Mouse (Mus musculus) embryo, embryonic 10.5 days (tissue): ENCODE results near the gene Tm2d1.
"Not testable (repeated sequence)": the region's sequence is repeated elsewhere in the genome, so short reads cannot be mapped to it uniquely, and the experiment has no call there.

Experiments used
- DNase-seq: peaks from one replicate; pipeline ENCODE4 v3.0.0-alpha.2; 2015; ENCODE audit warnings: low spot score

The Tm2d1 gene

DNA sequence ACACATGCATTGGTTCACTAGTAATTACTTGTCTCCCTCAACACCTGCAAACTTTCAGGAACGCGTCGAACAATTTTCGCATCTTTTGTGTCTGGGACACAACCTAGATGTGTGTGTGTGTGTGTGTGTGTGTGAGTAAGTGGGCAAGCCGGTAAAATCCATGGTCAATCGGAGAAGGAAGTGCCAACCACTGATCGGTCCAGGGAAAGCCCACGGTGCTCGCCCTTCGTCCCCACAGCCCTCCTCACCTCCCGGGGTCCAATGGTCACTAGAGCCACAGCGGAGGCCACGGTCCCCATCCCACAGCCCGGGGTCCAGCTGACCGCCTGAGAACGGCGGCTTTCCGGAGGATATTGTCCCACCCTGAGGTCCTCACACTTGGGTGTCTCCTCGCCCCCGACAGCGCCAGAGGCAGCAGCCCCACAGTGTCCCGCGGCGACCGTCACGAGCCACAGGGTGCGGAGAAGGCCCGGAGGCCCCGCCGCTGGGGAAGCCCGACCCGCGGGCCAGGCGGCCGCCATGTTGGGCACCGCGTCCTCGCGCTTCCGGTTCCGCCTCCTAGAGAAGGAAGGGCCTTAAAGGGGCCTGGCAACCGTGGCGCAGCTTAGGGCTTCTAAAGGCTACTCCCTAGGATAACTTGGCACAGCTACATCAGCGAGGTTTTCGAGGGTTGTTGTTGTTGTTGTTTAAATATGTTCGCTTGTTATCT is at the start of gene Tm2d1:
TSS of gene Tm2d1 (minus strand) at position 591 of the 709 bp plus-strand sequence.
- peak; percentile 90 for DNase-seq

- no peak for DNase-seq
These were observed 45.3 kb upstream of the Tm2d1 start for GRCm38 (mm10) chr4:98428371-98428770.

DNA sequence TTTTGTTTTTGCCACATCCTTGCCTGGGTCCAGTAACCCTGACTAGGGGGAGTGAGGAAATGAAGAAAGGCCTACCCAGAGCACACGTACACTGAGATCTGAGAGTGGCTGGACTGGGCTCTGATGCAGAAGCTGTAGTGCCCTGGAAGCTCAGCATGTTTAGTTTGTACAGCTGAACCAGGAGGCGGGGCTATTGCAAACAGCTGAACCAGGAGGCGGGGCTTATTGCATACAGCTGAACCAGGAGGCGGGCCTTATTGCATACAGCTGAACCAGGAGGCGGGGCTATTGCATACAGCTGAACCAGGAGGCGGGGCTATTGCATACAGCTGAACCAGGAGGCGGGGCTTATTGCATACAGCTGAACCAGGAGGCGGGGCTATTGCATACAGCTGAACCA is 32.0 kb upstream of the Tm2d1 start:
- DNase-seq: not testable (repeated sequence)

- DNase-seq: no peak
These were observed 25.3 kb upstream of the Tm2d1 start for GRCm38 (mm10) chr4:98408455-98408854.

DNA sequence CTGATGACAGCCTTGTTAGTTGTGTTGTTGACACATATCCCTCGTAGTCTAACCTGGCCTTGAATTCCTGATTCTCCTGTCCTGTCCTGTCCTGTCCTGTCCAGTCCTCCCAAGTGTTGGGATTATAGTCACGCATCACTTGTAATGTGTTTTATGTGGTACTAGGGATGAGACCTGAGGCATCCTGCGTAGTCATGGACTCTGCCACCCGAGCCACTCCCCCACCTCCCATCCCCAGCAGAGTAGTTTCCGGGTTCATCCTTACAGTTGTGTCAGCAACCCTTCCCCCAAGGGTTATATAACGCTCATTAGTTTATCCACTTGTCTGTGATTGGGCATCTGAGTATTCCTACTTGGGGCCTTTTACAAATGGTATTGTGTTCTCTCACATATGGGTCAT is 21.3 kb upstream of the Tm2d1 start:
- DNase-seq: no peak

DNA sequence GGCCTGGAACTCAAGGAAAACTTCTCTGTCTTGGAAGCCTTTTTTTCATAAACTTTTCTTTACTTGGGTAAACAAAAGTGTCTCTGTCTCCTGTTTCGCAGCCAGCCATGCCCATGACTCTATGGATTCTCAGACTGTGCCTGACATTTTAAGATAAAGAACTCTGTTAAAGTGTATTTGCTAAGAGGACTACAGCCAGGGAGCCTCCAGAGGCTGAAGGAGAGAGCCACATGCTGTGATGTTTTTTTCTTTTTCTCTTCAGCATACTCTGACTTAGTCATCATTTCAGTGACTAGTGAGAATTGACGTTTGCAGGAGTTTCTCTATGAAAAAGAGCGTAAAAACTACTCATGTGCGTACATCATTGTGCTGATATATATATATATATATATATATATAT is 20.4 kb upstream of the Tm2d1 start:
- DNase-seq: no peak

GRCm38 (mm10) chr4:98401584-98401962 is 18.5 kb upstream of the Tm2d1 start:
- no peak for DNase-seq

GRCm38 (mm10) chr4:98400926-98401583 is 17.9 kb upstream of the Tm2d1 start:
- no peak for DNase-seq

GRCm38 (mm10) chr4:98395690-98396437 is 12.8 kb upstream of the Tm2d1 start, which contains the start of gene Patj:
TSS of gene Patj (plus strand) at chr4:98395785.
- DNase-seq: peak; percentile 53

- DNase-seq: peak; percentile 50
These were observed 12.2 kb upstream of the Tm2d1 start for GRCm38 (mm10) chr4:98395346-98395689.

- DNase-seq: peak; percentile 41
These were observed 1.9 kb upstream of the Tm2d1 start for GRCm38 (mm10) chr4:98385036-98385435.

DNA sequence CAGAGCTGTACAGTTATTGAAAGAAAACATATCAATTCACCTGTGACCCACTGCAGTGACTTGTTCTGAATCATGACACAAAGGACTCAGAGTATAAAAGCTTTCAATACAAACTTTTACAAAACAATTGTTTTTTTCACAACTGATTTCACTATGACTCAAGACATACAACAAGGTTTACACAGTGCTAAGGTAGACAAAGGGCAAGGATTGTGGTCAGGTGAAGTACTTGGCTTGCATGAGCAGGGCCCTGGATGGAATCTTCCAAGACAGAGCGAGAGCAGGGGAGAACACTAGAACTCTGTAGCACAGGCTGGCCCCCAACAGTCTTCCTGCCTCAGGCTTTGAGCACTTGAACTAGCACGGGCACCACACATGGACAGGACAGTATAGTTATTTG is 6.2 kb downstream of the Tm2d1 start:
- no peak for DNase-seq

- no peak for DNase-seq
These were observed 7.7 kb downstream of the Tm2d1 start for GRCm38 (mm10) chr4:98375401-98375800.

DNA sequence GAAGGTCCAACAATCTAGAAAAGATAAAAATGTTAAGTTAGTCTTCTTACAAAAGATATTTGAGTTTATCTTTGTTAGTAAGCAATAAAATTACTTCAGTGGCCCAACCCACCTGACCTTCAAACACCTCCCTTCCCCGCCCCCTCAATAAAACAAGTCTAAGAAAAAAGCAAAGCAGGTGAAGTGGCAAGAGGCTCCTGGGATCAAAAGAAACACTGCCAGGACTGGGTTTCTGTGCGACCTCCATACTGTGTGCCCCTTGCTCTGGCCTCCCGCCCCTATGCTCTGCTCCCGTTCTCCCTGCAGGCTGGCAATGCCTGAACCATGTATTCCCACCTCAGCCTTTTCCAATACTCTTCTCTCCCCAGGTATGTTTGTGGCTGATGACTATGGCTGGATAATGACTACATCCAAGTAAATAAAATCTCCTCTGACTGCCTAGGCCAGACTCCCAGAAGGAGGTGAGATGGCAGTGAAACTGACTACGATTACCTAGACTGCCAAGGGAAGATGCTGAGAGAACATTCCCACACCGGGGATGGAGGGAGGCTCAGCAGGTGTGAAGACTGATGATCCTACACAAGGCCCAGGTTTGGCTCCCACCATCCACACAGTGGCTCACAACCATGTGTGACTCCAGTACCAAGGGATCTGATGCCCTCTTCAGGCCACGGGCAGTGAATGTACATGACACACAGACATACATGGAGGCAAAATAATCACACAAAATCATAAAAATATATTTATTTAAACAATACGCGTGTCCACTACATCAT is 24.9 kb downstream of the Tm2d1 start:
- DNase-seq: no peak

DNA sequence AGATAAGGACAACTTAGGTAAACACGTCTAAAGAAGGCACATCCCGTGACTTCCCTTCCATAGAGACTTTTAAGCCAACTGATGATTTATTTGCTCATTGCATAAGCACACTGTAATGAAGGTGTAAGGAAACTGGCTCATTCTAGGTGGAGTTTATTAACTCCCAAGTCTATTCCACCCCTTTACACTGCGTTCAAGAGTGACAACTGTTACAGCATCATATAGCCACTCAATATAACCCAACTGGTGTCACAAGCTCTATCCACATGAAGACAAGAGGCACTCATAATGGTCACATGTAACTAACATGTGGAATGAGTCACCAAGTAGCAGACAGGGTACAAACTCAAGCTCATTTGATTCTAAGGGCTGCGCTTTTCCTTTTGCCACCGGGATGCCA is 34.5 kb downstream of the Tm2d1 start:
- DNase-seq: no peak

DNA sequence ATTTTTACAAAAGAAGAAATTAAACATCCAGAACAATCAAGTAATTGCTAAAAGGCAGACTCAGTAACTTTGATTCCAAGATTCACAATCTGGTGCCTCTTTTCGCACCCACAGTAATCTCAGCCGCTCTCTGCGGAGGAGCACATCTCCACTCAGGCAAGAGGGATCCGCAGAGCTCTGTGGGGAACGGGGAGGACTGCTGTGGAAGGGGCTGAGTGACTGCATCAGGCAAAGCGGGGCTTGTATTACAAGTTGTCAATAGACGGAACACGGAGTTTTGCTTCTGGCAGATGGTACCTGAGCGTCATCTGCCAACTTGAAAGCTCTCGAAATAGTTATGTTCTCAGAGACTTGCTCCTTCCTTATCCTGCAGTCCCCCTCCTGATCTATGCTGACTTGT is 37.3 kb downstream of the Tm2d1 start:
- DNase-seq: no peak

GRCm38 (mm10) chr4:98339992-98340564 is 43.0 kb downstream of the Tm2d1 start:
- no peak for DNase-seq

DNA sequence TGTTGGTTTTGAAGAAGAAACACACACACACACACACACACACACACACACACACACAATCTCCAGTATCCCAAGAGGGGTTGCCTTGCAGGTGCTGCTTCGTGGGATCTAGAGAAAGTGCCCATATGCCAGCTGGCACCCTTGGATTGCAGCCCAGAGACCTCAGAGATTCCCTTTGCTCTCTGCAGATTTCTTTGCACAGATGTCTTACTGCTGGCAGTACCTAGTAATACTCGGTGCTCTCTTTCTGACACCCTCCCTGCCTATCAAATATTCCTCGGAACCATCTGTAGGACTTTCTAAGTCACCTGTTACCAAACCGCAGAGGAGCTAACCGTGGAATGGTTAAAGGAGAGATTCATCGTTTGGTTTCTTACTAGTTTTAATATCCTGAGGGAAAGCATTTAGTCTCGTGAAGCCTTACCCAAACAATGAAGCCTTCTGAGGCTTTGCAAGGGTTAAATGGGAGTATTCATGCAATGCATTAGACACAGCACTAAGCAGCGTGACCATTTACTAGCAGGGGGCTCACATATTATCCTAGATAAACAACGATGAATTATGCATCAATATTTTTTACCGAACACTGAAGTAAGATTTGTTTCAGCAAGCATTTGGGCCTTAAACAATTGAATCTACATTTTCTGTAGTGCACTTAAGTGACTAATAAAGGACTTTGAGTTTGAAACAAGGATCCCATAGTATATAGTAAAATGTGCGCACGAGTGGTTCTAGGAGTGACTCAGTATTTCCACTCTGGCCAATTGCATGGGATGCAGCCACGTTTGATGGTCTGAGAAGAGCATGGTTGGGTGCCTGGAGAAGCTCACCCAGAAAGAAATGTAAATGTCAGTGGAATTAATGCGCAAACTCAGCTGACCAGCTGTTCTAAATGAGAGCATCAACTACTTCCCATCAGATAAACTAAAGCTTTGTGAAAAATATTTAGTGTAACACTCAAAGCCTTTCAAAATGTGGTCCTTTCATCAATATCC is 44.2 kb downstream of the Tm2d1 start:
- DNase-seq: no peak

DNA sequence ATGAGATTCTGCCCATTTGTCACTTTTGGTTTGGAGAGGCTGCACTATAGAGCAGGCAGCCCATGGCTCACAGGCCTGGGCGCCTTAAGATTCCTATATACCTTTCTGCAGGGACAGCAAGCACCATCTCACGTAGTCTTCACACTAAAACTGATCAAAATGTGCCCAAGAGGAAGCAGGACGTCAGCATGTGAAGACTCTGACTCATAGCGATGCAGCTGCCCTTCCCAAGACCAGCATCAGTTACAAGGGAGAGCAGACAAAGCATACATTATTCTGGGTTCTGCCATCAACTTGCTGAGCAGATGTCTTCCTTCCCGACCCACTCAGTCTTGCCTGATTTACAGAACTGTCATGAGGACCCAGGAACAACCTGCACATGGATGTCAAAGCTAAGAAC is 45.9 kb downstream of the Tm2d1 start:
- no peak for DNase-seq

GRCm38 (mm10) chr4:98335726-98336125 is 47.4 kb downstream of the Tm2d1 start:
- DNase-seq: no peak

DNA sequence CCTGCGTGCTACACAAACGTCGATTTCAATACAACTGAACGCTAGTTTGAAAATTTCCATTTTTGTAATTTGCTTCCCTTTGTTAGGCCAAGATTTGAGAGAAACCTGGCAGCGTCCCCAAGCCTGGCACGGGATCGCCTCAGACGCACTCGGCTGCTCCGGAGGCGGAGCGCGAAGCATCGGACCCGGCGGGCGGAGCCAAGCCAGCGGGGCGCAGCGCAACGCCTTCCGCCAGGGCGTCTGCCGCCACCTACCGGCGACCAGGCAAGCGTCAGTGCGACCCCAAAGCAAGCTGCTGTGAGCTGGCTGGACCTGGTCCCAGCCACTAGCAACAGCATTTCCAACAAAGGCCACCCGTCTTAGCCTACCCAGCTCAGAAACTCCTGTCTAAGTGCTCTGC is 60.9 kb downstream of the Tm2d1 start:
- DNase-seq: peak; percentile 94
